Mouse (Mus musculus) testis, adult 2 months (tissue): ENCODE measurements around the gene Kndc1.

ENCODE experiments used
- CTCF ChIP-seq: fragments of 200-500 bp; IDR thresholded peaks from 2 replicates; pipeline ENCODE4 v1.5.1; 2012; ENCODE audit warnings: low read depth, mild to moderate bottlenecking, inconsistent platforms, low read length, moderate library complexity; ENCODE audit not compliant: control insufficient read depth, insufficient read depth, insufficient replicate concordance
- POLR2A ChIP-seq: fragments of 200-500 bp; IDR thresholded peaks from 2 replicates; pipeline ENCODE4 v1.6.1; 2012; ENCODE audit warnings: low read depth, mild to moderate bottlenecking, inconsistent platforms, low read length, moderate library complexity; ENCODE audit not compliant: control insufficient read depth

DNA sequence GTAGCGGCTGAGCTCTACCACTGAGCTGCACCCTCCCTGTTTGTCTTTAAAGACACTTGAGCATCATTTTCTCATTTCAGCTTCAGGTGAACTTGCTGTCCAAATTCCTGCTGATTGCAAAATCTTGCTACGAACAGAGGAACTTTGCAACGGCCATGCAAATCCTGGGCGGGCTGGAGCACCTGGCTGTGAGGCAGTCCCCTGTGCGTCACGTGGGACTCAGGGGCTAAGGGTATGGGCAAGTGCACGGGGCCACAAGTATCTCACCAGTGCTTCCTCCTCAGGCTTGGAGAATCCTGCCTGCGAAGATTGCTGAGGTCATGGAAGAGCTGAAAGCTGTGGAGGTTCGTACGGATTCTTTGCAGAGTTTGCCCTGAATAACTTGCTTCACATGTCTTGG lies 42.2 kb downstream of the Kndc1 start:
- TF ChIP-seq POLR2A (no peak), CTCF (no peak)
